Mouse (Mus musculus): ENCODE measurements around the gene Gm43638. TPM values are rescaled to one million over a fixed set of nuclear protein-coding genes. Genes with fewer than 3 reads are reported as not detected.

The Gm43638 gene
- total RNA-seq, 2 experiments from 2014 or later, result not detected

Other genes starting within 250 kb of the Gm43638 start
- not detected for gene Ugt2b37, start 232.0 kb downstream of the Gm43638 start, total RNA-seq (2021)
- gene Ugt2a3, start 149.6 kb downstream of the Gm43638 start, total RNA-seq (2021), result under 1 TPM; 0.25 to 0.27 TPM
- not detected for gene Ugt2b38, start 62.6 kb downstream of the Gm43638 start, total RNA-seq (2021)
- not detected for gene Ugt2a2, start 4.5 kb downstream of the Gm43638 start, total RNA-seq (2021)
- gene Ugt2a1, start 4.1 kb upstream of the Gm43638 start, total RNA-seq (2021), result not detected
- not detected for gene Sult1b1, start 51.4 kb upstream of the Gm43638 start, total RNA-seq (2021)
- gene Sult1d1, start 82.2 kb upstream of the Gm43638 start, total RNA-seq (2021), result not detected
- not detected for gene Sult1e1, start 104.8 kb upstream of the Gm43638 start, total RNA-seq (2021)
- not detected for gene Csn1s1, start 179.4 kb upstream of the Gm43638 start, total RNA-seq (2021)
- gene Csn2, start 212.8 kb upstream of the Gm43638 start, total RNA-seq (2021), result not detected

Data from layer of hippocampus, postnatal 10 days (tissue).